Mouse (Mus musculus): Measurements from ENCODE around the gene Gm8797. TPM values are rescaled to one million over a fixed set of nuclear protein-coding genes. Genes with fewer than 3 reads are reported as not detected.

Gene Gm8797
- total RNA-seq (2023) = 10 to 100 TPM in 1 of 2 experiments, 1 to 10 TPM in 1; 8.1 to 63.9 TPM

GRCm38 (mm10) chr3:5750506-5750905, at the start of gene Gm8797:
Gene Gm8797 (plus strand): TSS chr3:5750806.

